Mouse (Mus musculus): ENCODE measurements at regions not wholly inside any gene's neighbourhood (a gene's known extent, or its start where the extent isn't known, plus 50 kb on each side); places are given as distances from the start of the nearest gene placed in this dataset.

- TF ChIP-seq POLR2A (IDR thresholded peaks at IDR 0.05; ENCODE audit: low read depth, low read length), result no peak
- no peak for TF ChIP-seq CTCF (IDR thresholded peaks at IDR 0.05; ENCODE audit: borderline replicate concordance, insufficient read depth, low read length)
These were observed 320.9 kb downstream of the Agtpbp1 start for GRCm38 (mm10) chr13:59264126-59264525.
